Mouse (Mus musculus) midbrain, embryonic 12.5 days (tissue): Measurements from ENCODE around the gene Tmem147. TPM values are rescaled to one million over a fixed set of nuclear protein-coding genes. Genes with fewer than 3 reads are reported as not detected.
"Not testable (repeated sequence)": the region's sequence is repeated elsewhere in the genome, so short reads cannot be mapped to it uniquely, and the experiment has no call there.

ENCODE experiments used
- ATAC-seq: fragments of 200-750 bp; cut with Nextera tagmentation; 2 replicates; pipeline ENCODE4 v1.8.0; 2017; ENCODE audit warnings: low read depth, moderate TSS enrichment, moderate library complexity; ENCODE audit not compliant: low FRiP score
- H3K27ac ChIP-seq: fragments of 300-500 bp; sonication (generic); replicated peaks from 2 replicates; pipeline ENCODE4 v1.5.1; 2016; ENCODE audit warnings: mild to moderate bottlenecking
- H3K27me3 ChIP-seq: fragments of 300-500 bp; sonication (generic); 2 replicates; pipeline ENCODE4 v1.6.1; 2016; ENCODE audit warnings: mild to moderate bottlenecking
- H3K36me3 ChIP-seq: fragments of 300-500 bp; sonication (generic); 2 replicates; pipeline ENCODE4 v1.6.1; 2016
- H3K4me1 ChIP-seq: fragments of 300-500 bp; sonication (generic); 2 replicates; pipeline ENCODE4 v1.6.1; 2016
- H3K4me2 ChIP-seq: fragments of 300-500 bp; sonication (generic); replicated peaks from 2 replicates; pipeline ENCODE4 v1.6.1; 2016; ENCODE audit warnings: mild to moderate bottlenecking, moderate library complexity
- H3K4me3 ChIP-seq: fragments of 300-500 bp; sonication (generic); 2 replicates; pipeline ENCODE4 v1.5.1; 2016; ENCODE audit warnings: mild to moderate bottlenecking
- H3K9ac ChIP-seq: fragments of 300-500 bp; sonication (generic); replicated peaks from 2 replicates; pipeline ENCODE4 v1.6.1; 2016; ENCODE audit warnings: mild to moderate bottlenecking, moderate library complexity
- H3K9me3 ChIP-seq: fragments of 300-500 bp; sonication (generic); 2 replicates; pipeline ENCODE4 v1.6.1; 2016; ENCODE audit warnings: mild to moderate bottlenecking
- WGBS: fragments of 180-500 bp; shearing (Covaris S2); methylation state at CpG from one replicate; pipeline ENCODE4 v1.1.7; 2016; 5-methylcytosine and 5-hydroxymethylcytosine counted together
- polyA plus RNA-seq: library from polyadenylated mRNA; unstranded; fragments of >200 nt; fragmentation: Nextera tagmentation; extraction: Ambion mirVana; gene quantifications from 2 replicates; pipeline ENCODE4 v1.2.1, GENCODE M21; 2016

Gene Tmem147
- polyA plus RNA-seq, 1 experiment from 2014 or later, result 152 TPM

GRCm38 (mm10) chr7:30749824-30750606 is 20.7 kb upstream of the Tmem147 start:
- no peak overlapping the region for H3K9ac ChIP-seq
- peaks cover 7% of the 10 kb centered on the region for H3K36me3 ChIP-seq
- no peak overlapping the region for H3K4me3 ChIP-seq
- WGBS, result 92% methylated on average over 13 of the region's 13 CpGs
- no peak overlapping the region for H3K4me2 ChIP-seq
- ATAC-seq, result no peak
- no peaks in the 10 kb centered on the region for H3K27me3 ChIP-seq
- peaks cover 6% of the 10 kb centered on the region; the same call in 1 of the 2 replicates for H3K9me3 ChIP-seq
- no peaks in the 10 kb centered on the region for H3K4me1 ChIP-seq
- H3K27ac ChIP-seq, result no peak overlapping the region

GRCm38 (mm10) chr7:30747525-30748204 is 18.3 kb upstream of the Tmem147 start:
- ATAC-seq, result no peak
- Histone ChIP-seq H3K36me3 (no peaks in the 10 kb centered on the region), H3K4me2 (no peak overlapping the region), H3K27ac (no peak overlapping the region), H3K27me3 (no peaks in the 10 kb centered on the region), H3K4me1 (no peaks in the 10 kb centered on the region), H3K9me3 (no peaks in the 10 kb centered on the region), H3K9ac (no peak overlapping the region), H3K4me3 (no peak overlapping the region)
- WGBS, result 88% methylated on average over 7 of the region's 7 CpGs

DNA sequence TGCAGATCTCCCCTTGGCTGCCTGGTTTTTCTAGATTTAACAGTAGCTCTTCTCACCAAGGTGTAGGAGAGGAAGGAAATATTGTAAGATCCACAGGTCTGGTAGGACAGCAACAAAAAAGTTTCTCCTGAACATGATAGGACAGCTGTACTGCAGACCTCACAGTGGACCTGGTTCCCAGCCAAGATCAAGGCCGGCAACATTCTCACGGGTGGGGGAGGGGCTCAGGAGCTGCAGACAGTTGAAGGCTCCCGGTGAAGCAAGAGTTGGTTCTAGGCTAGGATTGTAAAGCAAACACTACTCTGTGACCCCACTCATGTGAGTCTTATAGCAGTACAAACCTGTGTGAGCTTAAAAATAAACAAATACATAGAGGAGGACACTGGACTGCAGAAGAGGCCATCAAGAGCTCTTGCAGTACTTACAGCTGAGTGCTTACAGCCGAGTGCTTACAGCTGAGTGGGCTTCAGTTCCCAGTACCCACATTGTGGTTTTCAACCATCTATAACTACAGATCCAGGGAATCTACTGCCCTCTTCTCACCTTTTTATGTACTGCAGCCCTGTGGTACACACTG is 14.8 kb upstream of the Tmem147 start:
- Histone ChIP-seq H3K4me1 (no peaks in the 10 kb centered on the region), H3K4me3 (no peak overlapping the region), H3K36me3 (peaks cover 5% of the 10 kb centered on the region), H3K4me2 (no peak overlapping the region), H3K27ac (no peak overlapping the region), H3K9me3 (no peaks in the 10 kb centered on the region), H3K27me3 (no peaks in the 10 kb centered on the region), H3K9ac (no peak overlapping the region)
- WGBS, result 53% methylated on average over 4 of the region's 4 CpGs
- no peak for ATAC-seq

- H3K27me3 ChIP-seq, H3K9ac ChIP-seq, H3K4me3 ChIP-seq, H3K36me3 ChIP-seq, H3K9me3 ChIP-seq, ATAC-seq, H3K4me2 ChIP-seq, H3K27ac ChIP-seq, H3K4me1 ChIP-seq: not testable (repeated sequence)
- 86% methylated on average over 1 of the region's 4 CpGs for WGBS
These were observed 14.3 kb upstream of the Tmem147 start, which contains the start of gene Gapdhs for GRCm38 (mm10) chr7:30743617-30744016. Gapdhs (minus strand) TSS chr7:30743681.

DNA sequence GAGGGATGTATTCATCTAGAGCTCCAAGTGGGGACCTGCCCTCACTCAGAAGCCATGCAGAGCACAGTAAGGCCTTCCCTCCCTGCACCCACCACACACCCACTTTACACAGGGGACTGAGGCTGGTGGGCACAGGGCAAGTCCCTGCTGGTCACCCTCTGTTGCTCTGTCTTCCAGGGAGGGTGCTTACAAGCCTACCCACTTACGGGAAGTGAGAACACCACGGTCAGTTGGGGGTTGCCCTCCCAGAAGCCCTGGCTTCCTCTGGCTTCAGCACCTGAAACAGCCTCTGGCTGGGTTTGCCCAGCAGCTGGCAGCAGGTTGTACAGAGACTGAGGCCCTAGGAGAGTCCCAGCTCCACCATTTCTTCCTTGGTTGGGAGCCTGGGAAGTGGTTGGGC is 13.2 kb upstream of the Tmem147 start:
- ATAC-seq, H3K4me2 ChIP-seq, H3K27ac ChIP-seq, H3K4me3 ChIP-seq, H3K9ac ChIP-seq, H3K27me3 ChIP-seq, H3K4me1 ChIP-seq, H3K9me3 ChIP-seq: not testable (repeated sequence)
- WGBS, result 89% methylated on average over 2 of the region's 2 CpGs
- peaks cover 12% of the 10 kb centered on the region for H3K36me3 ChIP-seq

- 87% methylated on average over 3 of the region's 3 CpGs for WGBS
- Histone ChIP-seq H3K27ac (no peak overlapping the region), H3K4me1 (peaks cover 2% of the 10 kb centered on the region; the same call in 1 of the 2 replicates), H3K4me2 (no peak overlapping the region), H3K36me3 (peaks cover 61% of the 10 kb centered on the region), H3K27me3 (no peaks in the 10 kb centered on the region), H3K9me3 (no peaks in the 10 kb centered on the region), H3K4me3 (no peak overlapping the region), H3K9ac (no peak overlapping the region)
- ATAC-seq, result no peak
These were observed 6.9 kb upstream of the Tmem147 start for GRCm38 (mm10) chr7:30736211-30736610.

GRCm38 (mm10) chr7:30730064-30730722 is 853 bp upstream of the Tmem147 start:
- peak overlapping the region; percentile 91 for H3K27ac ChIP-seq
- H3K4me2 ChIP-seq, result peak overlapping the region; percentile 63
- ATAC-seq, result 0 out of 2 replicates have a peak, but pooled peaks have one; percentile 0
- not testable (repeated sequence) for H3K9me3 ChIP-seq, H3K27me3 ChIP-seq
- H3K9ac ChIP-seq, result peak overlapping the region; percentile 79
- peak overlapping the region; percentile 73 for H3K4me3 ChIP-seq
- peaks cover 47% of the 10 kb centered on the region for H3K36me3 ChIP-seq
- WGBS, result 23% methylated on average over 9 of the region's 22 CpGs
- peaks cover 27% of the 10 kb centered on the region for H3K4me1 ChIP-seq

- Histone ChIP-seq H3K36me3 (peaks cover 35% of the 10 kb centered on the region), H3K4me3 (peak overlapping the region; percentile 73), H3K27me3 (no peaks in the 10 kb centered on the region), H3K27ac (peak overlapping the region; percentile 91), H3K9ac (peak overlapping the region; percentile 79), H3K4me2 (peak overlapping the region; percentile 63), H3K4me1 (peaks cover 27% of the 10 kb centered on the region), H3K9me3 (no peaks in the 10 kb centered on the region)
- WGBS, result 9% methylated on average over 26 of the region's 26 CpGs
- ATAC-seq, result peak; percentile 63
These were observed 473 bp downstream of the Tmem147 start for GRCm38 (mm10) chr7:30728739-30729395.

- no peak overlapping the region for H3K27ac ChIP-seq
- peaks cover 27% of the 10 kb centered on the region for H3K4me1 ChIP-seq
- H3K36me3 ChIP-seq, result peaks cover 30% of the 10 kb centered on the region
- ATAC-seq, result no peak
- WGBS, result 85% methylated on average over 6 of the region's 6 CpGs
- no peaks in the 10 kb centered on the region for H3K27me3 ChIP-seq
- H3K9me3 ChIP-seq, result no peaks in the 10 kb centered on the region
- H3K4me2 ChIP-seq, result peak overlapping the region; percentile 63
- peak overlapping the region; percentile 73 for H3K4me3 ChIP-seq
- H3K9ac ChIP-seq, result peak overlapping the region; percentile 79
These were observed 1.1 kb downstream of the Tmem147 start for GRCm38 (mm10) chr7:30728214-30728613.

- H3K27me3 ChIP-seq, result peaks cover 10% of the 10 kb centered on the region; the same call in 1 of the 2 replicates
- peaks cover 20% of the 10 kb centered on the region for H3K36me3 ChIP-seq
- ATAC-seq, result no peak
- no peak overlapping the region for H3K9ac ChIP-seq
- no peak overlapping the region for H3K4me3 ChIP-seq
- no peak overlapping the region for H3K27ac ChIP-seq
- no peaks in the 10 kb centered on the region for H3K9me3 ChIP-seq
- 72% methylated on average over 6 of the region's 6 CpGs for WGBS
- no peak overlapping the region for H3K4me2 ChIP-seq
- peaks cover 8% of the 10 kb centered on the region for H3K4me1 ChIP-seq
These were observed 5.9 kb downstream of the Tmem147 start for GRCm38 (mm10) chr7:30723274-30723953.

GRCm38 (mm10) chr7:30721286-30721685 is 8.1 kb downstream of the Tmem147 start:
- Histone ChIP-seq H3K27me3 (peaks cover 28% of the 10 kb centered on the region), H3K9ac (no peak overlapping the region), H3K4me1 (peaks cover 11% of the 10 kb centered on the region; the same call in 1 of the 2 replicates), H3K36me3 (peaks cover 4% of the 10 kb centered on the region; the same call in 1 of the 2 replicates), H3K27ac (no peak overlapping the region), H3K9me3 (no peaks in the 10 kb centered on the region), H3K4me2 (no peak overlapping the region), H3K4me3 (no peak overlapping the region)
- no peak for ATAC-seq
- WGBS, result 79% methylated on average over 7 of the region's 7 CpGs
